Mouse (Mus musculus) kidney, embryonic 15.5 days (tissue): ENCODE results near the gene S100a2. TPM values are rescaled to one million over a fixed set of nuclear protein-coding genes. Genes with fewer than 3 reads are reported as not detected.

Source experiments
- ATAC-seq: fragments of 200-750 bp; cut with Nextera tagmentation; replicated peaks from 2 replicates; pipeline ENCODE4 v1.8.0; 2017; ENCODE audit warnings: moderate TSS enrichment; ENCODE audit not compliant: low FRiP score
- H3K27ac ChIP-seq: fragments of 300-500 bp; sonication (generic); 2 replicates; pipeline ENCODE4 v1.5.1; 2015; ENCODE audit warnings: mild to moderate bottlenecking, inconsistent platforms
- H3K27me3 ChIP-seq: fragments of 300-500 bp; sonication (generic); 2 replicates; pipeline ENCODE4 v1.6.1; 2015; ENCODE audit warnings: inconsistent platforms
- H3K36me3 ChIP-seq: fragments of 300-500 bp; sonication (generic); 2 replicates; pipeline ENCODE4 v1.6.1; 2015; ENCODE audit warnings: inconsistent platforms
- H3K4me1 ChIP-seq: fragments of 300-500 bp; sonication (generic); 2 replicates; pipeline ENCODE4 v1.6.1; 2015; ENCODE audit warnings: inconsistent platforms
- H3K4me2 ChIP-seq: fragments of 300-500 bp; sonication (generic); 2 replicates; pipeline ENCODE4 v1.6.1; 2015; ENCODE audit warnings: moderate library complexity, mild to moderate bottlenecking, inconsistent platforms
- H3K4me3 ChIP-seq: fragments of 300-500 bp; sonication (generic); replicated peaks from 2 replicates; pipeline ENCODE4 v1.5.1; 2015; ENCODE audit warnings: mild to moderate bottlenecking, inconsistent platforms
- H3K9ac ChIP-seq: fragments of 300-500 bp; sonication (generic); 2 replicates; pipeline ENCODE4 v1.6.1; 2015; ENCODE audit warnings: mild to moderate bottlenecking, inconsistent platforms
- H3K9me3 ChIP-seq: fragments of 300-500 bp; sonication (generic); replicated peaks from 2 replicates; pipeline ENCODE4 v1.6.1; 2016; ENCODE audit warnings: inconsistent platforms
- WGBS: fragments of 180-500 bp; shearing (Covaris S2); methylation state at CpG from one replicate; pipeline ENCODE4 v1.1.7; 2015; ENCODE audit warnings: mixed read lengths; 5-methylcytosine and 5-hydroxymethylcytosine counted together
- polyA plus RNA-seq: library from polyadenylated mRNA; unstranded; fragments of >200 nt; fragmentation: Nextera tagmentation; extraction: Ambion mirVana; gene quantifications from 2 replicates; pipeline ENCODE4 v1.2.1, GENCODE M21; 2015

The S100a2 gene
- polyA plus RNA-seq, 1 experiment from 2014 or later: not detected

- H3K27ac ChIP-seq: no peak overlapping the region
These were observed 35.4 kb downstream of the S100a2 start for GRCm38 (mm10) chr3:90625496-90625895.

GRCm38 (mm10) chr3:90626266-90627021, 36.4 kb downstream of the S100a2 start:
- H3K36me3 ChIP-seq: no peaks in the 10 kb centered on the region
- H3K9me3 ChIP-seq: no peaks in the 10 kb centered on the region
- 72% methylated on average over 9 of the region's 9 CpGs for WGBS
- no peaks in the 10 kb centered on the region for H3K27me3 ChIP-seq
- no peak overlapping the region for H3K9ac ChIP-seq
- 0 out of 2 replicates have a peak overlapping the region, but pooled peaks have one; percentile 37 for H3K27ac ChIP-seq
- no peak overlapping the region for H3K4me2 ChIP-seq
- ATAC-seq: no peak
- H3K4me3 ChIP-seq: no peak overlapping the region
- H3K4me1 ChIP-seq: peaks cover 19% of the 10 kb centered on the region

More at GRCm38 (mm10) chr3:90625496-90625895, 35.4 kb downstream of the S100a2 start:
- peak; percentile 54; the same call in 1 of the 2 replicates for ATAC-seq
- WGBS: 59% methylated on average over 5 of the region's 5 CpGs
- no peaks in the 10 kb centered on the region for H3K27me3 ChIP-seq
- H3K4me2 ChIP-seq: no peak overlapping the region
- H3K4me3 ChIP-seq: no peak overlapping the region
- no peak overlapping the region for H3K9ac ChIP-seq
- no peaks in the 10 kb centered on the region for H3K36me3 ChIP-seq
- H3K4me1 ChIP-seq: peaks cover 19% of the 10 kb centered on the region
- H3K9me3 ChIP-seq: no peaks in the 10 kb centered on the region

DNA sequence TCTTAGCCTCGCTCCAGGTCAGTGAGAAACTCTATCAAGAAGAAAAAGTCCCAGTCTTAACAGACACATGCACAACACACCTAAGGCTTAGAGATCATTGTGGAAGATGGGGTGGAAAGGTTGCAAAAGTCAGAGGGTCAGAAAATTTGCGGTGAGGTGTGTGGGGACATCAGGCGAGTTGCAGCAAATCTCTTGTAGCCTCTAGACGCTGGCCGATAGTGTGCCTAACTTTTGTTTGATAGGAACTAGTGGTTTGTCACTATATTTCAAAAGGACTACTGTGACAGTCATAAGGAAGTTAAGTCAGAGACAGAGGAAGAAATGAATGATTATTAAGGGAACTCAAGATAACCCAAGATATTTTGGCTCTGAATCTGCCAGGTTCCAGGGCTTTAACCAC, 37.3 kb downstream of the S100a2 start:
- H3K9me3 ChIP-seq: no peaks in the 10 kb centered on the region
- H3K4me3 ChIP-seq: no peak overlapping the region
- no peak overlapping the region for H3K27ac ChIP-seq
- WGBS: 89% methylated on average over 5 of the region's 5 CpGs
- H3K27me3 ChIP-seq: no peaks in the 10 kb centered on the region
- no peak overlapping the region for H3K9ac ChIP-seq
- H3K4me1 ChIP-seq: peaks cover 19% of the 10 kb centered on the region
- no peak for ATAC-seq
- no peak overlapping the region for H3K4me2 ChIP-seq
- no peaks in the 10 kb centered on the region for H3K36me3 ChIP-seq

DNA sequence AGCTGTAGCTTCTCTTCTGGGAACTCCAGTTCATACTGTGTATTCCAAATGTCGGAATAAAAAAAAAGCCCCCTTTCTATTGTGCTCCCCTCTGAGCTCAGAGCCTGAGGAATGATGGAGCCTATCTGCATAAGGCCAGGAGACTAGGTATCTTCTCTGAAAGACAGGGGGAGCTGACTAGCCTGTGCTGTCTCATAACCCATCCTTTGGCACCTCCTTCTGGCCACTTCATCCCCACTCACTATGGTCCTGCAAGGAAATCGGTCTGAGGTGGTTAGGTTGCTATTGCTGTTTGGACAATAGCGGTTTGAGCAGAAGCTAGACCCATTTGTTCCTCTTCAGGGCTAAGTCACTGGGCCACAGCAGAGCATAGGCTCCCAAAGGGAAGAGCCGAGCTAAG, 37.8 kb downstream of the S100a2 start:
- WGBS: 60% methylated on average over 4 of the region's 4 CpGs
- no peak overlapping the region for H3K27ac ChIP-seq
- no peak overlapping the region for H3K9ac ChIP-seq
- no peak; the same call in 1 of the 2 replicates for ATAC-seq
- peaks cover 19% of the 10 kb centered on the region for H3K4me1 ChIP-seq
- H3K9me3 ChIP-seq: no peaks in the 10 kb centered on the region
- no peaks in the 10 kb centered on the region for H3K36me3 ChIP-seq
- no peaks in the 10 kb centered on the region for H3K27me3 ChIP-seq
- H3K4me2 ChIP-seq: no peak overlapping the region
- no peak overlapping the region for H3K4me3 ChIP-seq

GRCm38 (mm10) chr3:90629298-90629697, 39.3 kb downstream of the S100a2 start:
- H3K27me3 ChIP-seq: no peaks in the 10 kb centered on the region
- no peak overlapping the region for H3K9ac ChIP-seq
- H3K4me3 ChIP-seq: no peak overlapping the region
- peaks cover 6% of the 10 kb centered on the region; the same call in 1 of the 2 replicates for H3K4me1 ChIP-seq
- no peak overlapping the region for H3K27ac ChIP-seq
- ATAC-seq: no peak
- H3K4me2 ChIP-seq: no peak overlapping the region
- no peaks in the 10 kb centered on the region for H3K36me3 ChIP-seq
- no peaks in the 10 kb centered on the region for H3K9me3 ChIP-seq
- WGBS: 80% methylated on average over 2 of the region's 2 CpGs

DNA sequence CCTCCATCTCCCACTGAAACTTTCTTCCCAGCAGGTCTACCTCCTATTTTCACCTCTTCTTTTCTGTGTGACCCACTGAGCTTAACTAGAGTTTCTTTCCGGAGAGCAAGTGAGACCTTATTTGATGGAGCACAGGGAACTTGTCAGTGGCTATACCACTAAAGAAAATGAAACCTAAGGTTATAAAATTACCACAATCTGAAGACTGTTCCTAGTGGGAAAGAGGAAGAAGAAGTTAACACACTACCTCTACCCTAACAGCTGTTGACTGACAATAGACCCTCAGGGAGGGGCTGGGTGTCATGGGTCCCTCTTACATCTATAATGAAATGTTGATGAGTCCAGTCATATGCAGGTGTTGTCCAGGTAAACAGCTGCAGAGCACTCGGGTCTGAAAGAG, 41.9 kb downstream of the S100a2 start:
- 78% methylated on average over 2 of the region's 2 CpGs for WGBS

GRCm38 (mm10) chr3:90638511-90639275, 48.6 kb downstream of the S100a2 start:
- Histone ChIP-seq H3K36me3 (no peaks in the 10 kb centered on the region), H3K4me1 (no peaks in the 10 kb centered on the region), H3K4me2 (no peak overlapping the region), H3K27ac (no peak overlapping the region), H3K9ac (no peak overlapping the region), H3K27me3 (no peaks in the 10 kb centered on the region), H3K4me3 (no peak overlapping the region), H3K9me3 (no peaks in the 10 kb centered on the region)
- no peak for ATAC-seq
- 80% methylated on average over 1 of the region's 1 CpGs for WGBS

More for the DNA sequence above, 41.9 kb downstream of the S100a2 start:
- Histone ChIP-seq H3K4me1 (no peaks in the 10 kb centered on the region), H3K4me2 (no peak overlapping the region), H3K9me3 (no peaks in the 10 kb centered on the region), H3K27me3 (no peaks in the 10 kb centered on the region), H3K4me3 (no peak overlapping the region), H3K27ac (no peak overlapping the region), H3K36me3 (no peaks in the 10 kb centered on the region), H3K9ac (no peak overlapping the region)
- ATAC-seq: no peak

DNA sequence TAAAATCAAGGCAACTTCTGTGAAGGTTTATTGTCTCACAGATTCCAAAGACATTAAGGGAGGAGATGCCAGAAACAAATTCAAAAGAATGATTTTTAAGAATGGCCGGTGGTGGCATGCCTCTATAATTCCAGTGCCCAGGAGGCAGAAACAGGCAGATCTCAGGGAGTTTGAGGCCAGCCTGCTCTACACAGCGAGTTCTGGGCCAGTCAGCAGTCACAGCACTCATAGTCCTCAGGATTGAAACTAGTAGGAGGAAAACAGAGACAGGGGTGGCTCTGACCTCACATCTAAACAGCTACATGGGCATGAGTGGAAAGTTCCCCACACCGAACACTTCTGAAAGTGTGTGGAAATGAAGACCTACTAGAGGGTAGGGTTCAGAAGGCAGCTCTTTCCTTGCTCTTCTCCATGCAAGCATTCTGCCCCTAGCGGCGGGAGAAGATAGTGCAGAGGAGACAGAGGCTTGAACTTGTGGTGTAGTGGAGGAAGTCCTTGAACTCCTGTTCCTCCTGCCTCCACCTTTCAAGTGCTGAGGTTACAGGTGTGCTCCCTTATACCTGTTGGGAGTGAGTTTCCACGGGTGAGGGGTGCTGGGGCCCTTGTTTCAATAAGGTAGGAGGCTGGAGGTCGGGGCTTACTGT, 49.6 kb downstream of the S100a2 start:
- H3K9ac ChIP-seq: no peak overlapping the region
- no peak overlapping the region for H3K4me3 ChIP-seq
- no peaks in the 10 kb centered on the region for H3K4me1 ChIP-seq
- no peak overlapping the region for H3K27ac ChIP-seq
- H3K36me3 ChIP-seq: no peaks in the 10 kb centered on the region
- H3K27me3 ChIP-seq: no peaks in the 10 kb centered on the region
- H3K4me2 ChIP-seq: no peak overlapping the region
- H3K9me3 ChIP-seq: no peaks in the 10 kb centered on the region
- 56% methylated on average over 7 of the region's 7 CpGs for WGBS
- no peak for ATAC-seq

DNA sequence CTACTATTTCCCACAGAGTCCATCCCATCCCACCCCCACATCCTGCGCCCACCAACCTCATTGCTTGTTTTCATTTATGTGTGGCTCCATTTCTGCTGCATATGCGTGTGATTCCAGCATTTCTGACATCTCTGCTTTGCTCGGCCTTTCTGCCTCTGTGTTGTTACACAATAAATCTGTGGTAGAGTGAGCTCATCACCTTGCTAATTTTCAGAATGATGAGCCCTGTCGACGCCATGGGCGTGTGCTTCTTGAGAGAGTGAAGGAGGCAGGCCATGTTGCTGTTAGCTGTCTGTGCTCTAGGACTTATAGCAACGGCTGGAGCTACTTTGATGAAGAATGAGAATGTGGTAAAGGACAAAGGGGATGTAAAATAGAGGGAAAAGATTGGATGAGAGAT, 50.9 kb downstream of the S100a2 start:
- H3K4me3 ChIP-seq: no peak overlapping the region
- no peaks in the 10 kb centered on the region for H3K4me1 ChIP-seq
- H3K27ac ChIP-seq: no peak overlapping the region
- no peak for ATAC-seq
- H3K4me2 ChIP-seq: no peak overlapping the region
- H3K36me3 ChIP-seq: no peaks in the 10 kb centered on the region
- no peaks in the 10 kb centered on the region for H3K27me3 ChIP-seq
- WGBS: 76% methylated on average over 7 of the region's 7 CpGs
- H3K9ac ChIP-seq: no peak overlapping the region
- H3K9me3 ChIP-seq: no peaks in the 10 kb centered on the region

Other genes with a start within 250 kb of the S100a2 start
- gene Slc27a3, start 200.3 kb upstream of the S100a2 start, polyA plus RNA-seq: 15.4 and 17.3 TPM in 2 replicates
- gene Ints3, start 156.6 kb upstream of the S100a2 start, polyA plus RNA-seq: 32.9 and 38.1 TPM in 2 replicates
- 13.6 and 16.2 TPM in 2 replicates for gene Npr1, start 124.4 kb upstream of the S100a2 start, polyA plus RNA-seq
- gene Ilf2, start 114.1 kb upstream of the S100a2 start, polyA plus RNA-seq: 236 and 238 TPM in 2 replicates
- gene Snapin, start 99.2 kb upstream of the S100a2 start, polyA plus RNA-seq: 69.9 and 70.6 TPM in 2 replicates
- 149 and 152 TPM in 2 replicates for gene Chtop, start 80.7 kb upstream of the S100a2 start, polyA plus RNA-seq
- gene S100a1, start 75.9 kb upstream of the S100a2 start, polyA plus RNA-seq: 79.4 and 87.1 TPM in 2 replicates
- 39.8 and 40.5 TPM in 2 replicates for gene S100a13, start 75.8 kb upstream of the S100a2 start, polyA plus RNA-seq
- gene S100a14, start 63.4 kb upstream of the S100a2 start, polyA plus RNA-seq: 3.8 and 6.6 TPM in 2 replicates
- gene S100a16, start 53.0 kb upstream of the S100a2 start, polyA plus RNA-seq: 190 and 192 TPM in 2 replicates
- not detected in 2 replicates for gene S100a3, start 29.7 kb upstream of the S100a2 start, polyA plus RNA-seq
- not detected in 2 replicates for gene Gm42674, start 11.7 kb downstream of the S100a2 start, polyA plus RNA-seq
- 4.2 and 6.4 TPM in 2 replicates for gene S100a4, start 13.5 kb downstream of the S100a2 start, polyA plus RNA-seq
- 0.46 TPM in 1 of 2 replicates, not detected in the other for gene S100a5, start 18.3 kb downstream of the S100a2 start, polyA plus RNA-seq
- 168 and 169 TPM in 2 replicates for gene S100a6, start 22.6 kb downstream of the S100a2 start, polyA plus RNA-seq
- 0.16 and 0.17 TPM in 2 replicates for gene S100a7a, start 63.8 kb downstream of the S100a2 start, polyA plus RNA-seq
- 34.3 and 50.5 TPM in 2 replicates for gene S100a8, start 78.7 kb downstream of the S100a2 start, polyA plus RNA-seq
- gene S100a9, start 105.5 kb downstream of the S100a2 start, polyA plus RNA-seq: 19.3 and 31.5 TPM in 2 replicates
- not detected in 2 replicates for gene Pglyrp4, start 136.7 kb downstream of the S100a2 start, polyA plus RNA-seq
- not detected in 2 replicates for gene Gm5849, start 187.6 kb downstream of the S100a2 start, polyA plus RNA-seq